Mouse (Mus musculus): Measurements from ENCODE around the gene Gm36864. TPM values are rescaled to one million over a fixed set of nuclear protein-coding genes. Genes with fewer than 3 reads are reported as not detected.

Gm36864 gene
- polyA plus RNA-seq, 1 experiment from 2014 or later: not detected

GRCm38 (mm10) chr7:44268117-44268516 lies 32.1 kb downstream of the Gm36864 start:
- H3K4me3 ChIP-seq (ENCODE audit: low read length): no peak overlapping the region
- ATAC-seq (ENCODE audit: low FRiP score, low TSS enrichment): no peak
- no peaks in the 10 kb centered on the region for H3K9me3 ChIP-seq (ENCODE audit: control insufficient read depth, low read length)
- WGBS: 81% methylated on average over 11 of the region's 11 CpGs
- H3K4me2 ChIP-seq (replicated peaks; ENCODE audit: low read depth, low read length): no peak overlapping the region
- no peaks in the 10 kb centered on the region; the same call in 1 of the 2 replicates for H3K27me3 ChIP-seq (ENCODE audit: control insufficient read depth, insufficient read depth, low read length)
- H3K9ac ChIP-seq (ENCODE audit: low read depth, low read length): no peak overlapping the region
- no peaks in the 10 kb centered on the region for H3K36me3 ChIP-seq (ENCODE audit: control insufficient read depth, insufficient read depth, low read length)
- no peak overlapping the region for H3K27ac ChIP-seq (ENCODE audit: low read depth, low read length)
- H3K4me1 ChIP-seq (ENCODE audit: control insufficient read depth, insufficient read depth, low read length): 0 out of 2 replicates have a peak, but pooled peaks cover 1% of the 10 kb centered on the region

- Histone ChIP-seq H3K4me3 (ENCODE audit: low read length) (no peak overlapping the region), H3K9me3 (ENCODE audit: control insufficient read depth, low read length) (no peaks in the 10 kb centered on the region), H3K4me1 (ENCODE audit: control insufficient read depth, insufficient read depth, low read length) (no peaks in the 10 kb centered on the region), H3K27ac (ENCODE audit: low read depth, low read length) (no peak overlapping the region), H3K27me3 (ENCODE audit: control insufficient read depth, insufficient read depth, low read length) (peaks cover 11% of the 10 kb centered on the region), H3K4me2 (replicated peaks; ENCODE audit: low read depth, low read length) (no peak overlapping the region), H3K9ac (ENCODE audit: low read depth, low read length) (no peak overlapping the region), H3K36me3 (ENCODE audit: control insufficient read depth, insufficient read depth, low read length) (no peaks in the 10 kb centered on the region)
- WGBS: 80% methylated on average over 2 of the region's 2 CpGs
- ATAC-seq (ENCODE audit: low FRiP score, low TSS enrichment): no peak
These were observed 33.4 kb downstream of the Gm36864 start for GRCm38 (mm10) chr7:44269397-44269796.

- H3K27ac ChIP-seq (ENCODE audit: low read depth, low read length): no peak overlapping the region
- 76% methylated on average over 2 of the region's 2 CpGs for WGBS
These were observed 35.3 kb downstream of the Gm36864 start for GRCm38 (mm10) chr7:44271309-44271708.

GRCm38 (mm10) chr7:44272546-44272945 lies 36.6 kb downstream of the Gm36864 start:
- H3K4me3 ChIP-seq (ENCODE audit: low read length): no peak overlapping the region
- no peaks in the 10 kb centered on the region for H3K4me1 ChIP-seq (ENCODE audit: control insufficient read depth, insufficient read depth, low read length)
- no peak for ATAC-seq (ENCODE audit: low FRiP score, low TSS enrichment)
- H3K4me2 ChIP-seq (replicated peaks; ENCODE audit: low read depth, low read length): no peak overlapping the region
- H3K36me3 ChIP-seq (ENCODE audit: control insufficient read depth, insufficient read depth, low read length): no peaks in the 10 kb centered on the region
- no peak overlapping the region for H3K27ac ChIP-seq (ENCODE audit: low read depth, low read length)
- no peak overlapping the region for H3K9ac ChIP-seq (ENCODE audit: low read depth, low read length)
- WGBS: 92% methylated on average over 7 of the region's 7 CpGs
- H3K9me3 ChIP-seq (ENCODE audit: control insufficient read depth, low read length): no peaks in the 10 kb centered on the region
- H3K27me3 ChIP-seq (ENCODE audit: control insufficient read depth, insufficient read depth, low read length): peaks cover 13% of the 10 kb centered on the region

More at GRCm38 (mm10) chr7:44271309-44271708, 35.3 kb downstream of the Gm36864 start:
- Histone ChIP-seq H3K4me2 (replicated peaks; ENCODE audit: low read depth, low read length) (no peak overlapping the region), H3K36me3 (ENCODE audit: control insufficient read depth, insufficient read depth, low read length) (no peaks in the 10 kb centered on the region), H3K27me3 (ENCODE audit: control insufficient read depth, insufficient read depth, low read length) (peaks cover 13% of the 10 kb centered on the region), H3K4me1 (ENCODE audit: control insufficient read depth, insufficient read depth, low read length) (no peaks in the 10 kb centered on the region), H3K9ac (ENCODE audit: low read depth, low read length) (no peak overlapping the region), H3K9me3 (ENCODE audit: control insufficient read depth, low read length) (no peaks in the 10 kb centered on the region), H3K4me3 (ENCODE audit: low read length) (no peak overlapping the region)
- ATAC-seq (ENCODE audit: low FRiP score, low TSS enrichment): no peak

GRCm38 (mm10) chr7:44273446-44273845 lies 37.5 kb downstream of the Gm36864 start:
- Histone ChIP-seq H3K36me3 (ENCODE audit: control insufficient read depth, insufficient read depth, low read length) (no peaks in the 10 kb centered on the region), H3K4me3 (ENCODE audit: low read length) (no peak overlapping the region), H3K9me3 (ENCODE audit: control insufficient read depth, low read length) (peaks cover 2% of the 10 kb centered on the region; the same call in 1 of the 2 replicates), H3K4me2 (replicated peaks; ENCODE audit: low read depth, low read length) (no peak overlapping the region), H3K27me3 (ENCODE audit: control insufficient read depth, insufficient read depth, low read length) (peaks cover 13% of the 10 kb centered on the region), H3K9ac (ENCODE audit: low read depth, low read length) (no peak overlapping the region), H3K4me1 (ENCODE audit: control insufficient read depth, insufficient read depth, low read length) (no peaks in the 10 kb centered on the region), H3K27ac (ENCODE audit: low read depth, low read length) (no peak overlapping the region)
- 78% methylated on average over 7 of the region's 7 CpGs for WGBS
- ATAC-seq (ENCODE audit: low FRiP score, low TSS enrichment): no peak

- ATAC-seq (ENCODE audit: low FRiP score, low TSS enrichment): no peak
- Histone ChIP-seq H3K27ac (ENCODE audit: low read depth, low read length) (no peak overlapping the region), H3K27me3 (ENCODE audit: control insufficient read depth, insufficient read depth, low read length) (peaks cover 13% of the 10 kb centered on the region), H3K4me2 (replicated peaks; ENCODE audit: low read depth, low read length) (no peak overlapping the region), H3K9me3 (ENCODE audit: control insufficient read depth, low read length) (peaks cover 2% of the 10 kb centered on the region; the same call in 1 of the 2 replicates), H3K4me1 (ENCODE audit: control insufficient read depth, insufficient read depth, low read length) (no peaks in the 10 kb centered on the region), H3K4me3 (ENCODE audit: low read length) (no peak overlapping the region), H3K36me3 (ENCODE audit: control insufficient read depth, insufficient read depth, low read length) (no peaks in the 10 kb centered on the region), H3K9ac (ENCODE audit: low read depth, low read length) (no peak overlapping the region)
- WGBS: 26% methylated on average over 11 of the region's 11 CpGs
These were observed 38.1 kb downstream of the Gm36864 start for GRCm38 (mm10) chr7:44274096-44274495.

GRCm38 (mm10) chr7:44275546-44275945 lies 39.6 kb downstream of the Gm36864 start:
- H3K4me1 ChIP-seq (ENCODE audit: control insufficient read depth, insufficient read depth, low read length): no peaks in the 10 kb centered on the region
- WGBS: 82% methylated on average over 3 of the region's 3 CpGs
- H3K9me3 ChIP-seq (ENCODE audit: control insufficient read depth, low read length): peaks cover 2% of the 10 kb centered on the region; the same call in 1 of the 2 replicates
- ATAC-seq (ENCODE audit: low FRiP score, low TSS enrichment): no peak
- H3K9ac ChIP-seq (ENCODE audit: low read depth, low read length): no peak overlapping the region
- H3K4me2 ChIP-seq (replicated peaks; ENCODE audit: low read depth, low read length): no peak overlapping the region
- no peaks in the 10 kb centered on the region for H3K36me3 ChIP-seq (ENCODE audit: control insufficient read depth, insufficient read depth, low read length)
- no peak overlapping the region for H3K4me3 ChIP-seq (ENCODE audit: low read length)
- no peak overlapping the region for H3K27ac ChIP-seq (ENCODE audit: low read depth, low read length)
- peaks cover 13% of the 10 kb centered on the region for H3K27me3 ChIP-seq (ENCODE audit: control insufficient read depth, insufficient read depth, low read length)

GRCm38 (mm10) chr7:44276461-44277249 lies 40.7 kb downstream of the Gm36864 start:
- WGBS: 74% methylated on average over 10 of the region's 10 CpGs
- Histone ChIP-seq H3K27me3 (ENCODE audit: control insufficient read depth, insufficient read depth, low read length) (peaks cover 13% of the 10 kb centered on the region), H3K9ac (ENCODE audit: low read depth, low read length) (no peak overlapping the region), H3K27ac (ENCODE audit: low read depth, low read length) (no peak overlapping the region), H3K4me2 (replicated peaks; ENCODE audit: low read depth, low read length) (no peak overlapping the region), H3K4me3 (ENCODE audit: low read length) (no peak overlapping the region), H3K4me1 (ENCODE audit: control insufficient read depth, insufficient read depth, low read length) (no peaks in the 10 kb centered on the region), H3K36me3 (ENCODE audit: control insufficient read depth, insufficient read depth, low read length) (no peaks in the 10 kb centered on the region), H3K9me3 (ENCODE audit: control insufficient read depth, low read length) (peaks cover 2% of the 10 kb centered on the region; the same call in 1 of the 2 replicates)
- ATAC-seq (ENCODE audit: low FRiP score, low TSS enrichment): no peak

- no peak overlapping the region for H3K9ac ChIP-seq (ENCODE audit: low read depth, low read length)
- ATAC-seq (ENCODE audit: low FRiP score, low TSS enrichment): no peak
- 46% methylated on average over 2 of the region's 2 CpGs for WGBS
- H3K4me2 ChIP-seq (replicated peaks; ENCODE audit: low read depth, low read length): no peak overlapping the region
- H3K27me3 ChIP-seq (ENCODE audit: control insufficient read depth, insufficient read depth, low read length): peaks cover 13% of the 10 kb centered on the region
- no peak overlapping the region for H3K4me3 ChIP-seq (ENCODE audit: low read length)
- H3K27ac ChIP-seq (ENCODE audit: low read depth, low read length): no peak overlapping the region
- H3K4me1 ChIP-seq (ENCODE audit: control insufficient read depth, insufficient read depth, low read length): no peaks in the 10 kb centered on the region
- H3K9me3 ChIP-seq (ENCODE audit: control insufficient read depth, low read length): peaks cover 2% of the 10 kb centered on the region; the same call in 1 of the 2 replicates
- no peaks in the 10 kb centered on the region for H3K36me3 ChIP-seq (ENCODE audit: control insufficient read depth, insufficient read depth, low read length)
These were observed 41.3 kb downstream of the Gm36864 start for GRCm38 (mm10) chr7:44277250-44277622.

Data from kidney, embryonic 14.5 days (tissue).